Mouse (Mus musculus) intestine, embryonic 16.5 days (tissue): ENCODE measurements around the gene Npnt. TPM values are rescaled to one million over a fixed set of nuclear protein-coding genes. Genes with fewer than 3 reads are reported as not detected.
A peak's percentile ranks its signal among the peaks of the same experiment; 100 is the strongest.

Experiments
- ATAC-seq: fragments of 200-750 bp; cut with Nextera tagmentation; 2 replicates; pipeline ENCODE4 v1.8.0; 2017; ENCODE audit warnings: moderate TSS enrichment, moderate library complexity
- H3K27ac ChIP-seq: fragments of 300-500 bp; sonication (generic); 2 replicates; pipeline ENCODE4 v1.5.1; 2014; ENCODE audit warnings: mild to moderate bottlenecking, low read length
- H3K27me3 ChIP-seq: fragments of 300-500 bp; sonication (generic); replicated peaks from 2 replicates; pipeline ENCODE4 v1.6.1; 2014; ENCODE audit warnings: low read length, control low read depth, mixed read lengths; ENCODE audit not compliant: control insufficient read depth, insufficient read depth
- H3K36me3 ChIP-seq: fragments of 300-500 bp; sonication (generic); 2 replicates; pipeline ENCODE4 v1.6.1; 2014; ENCODE audit warnings: low read length, control low read depth; ENCODE audit not compliant: control insufficient read depth, insufficient read depth
- H3K4me1 ChIP-seq: fragments of 300-500 bp; sonication (generic); 2 replicates; pipeline ENCODE4 v1.6.1; 2014; ENCODE audit warnings: low read length, control low read depth, mixed read lengths; ENCODE audit not compliant: control insufficient read depth, insufficient read depth
- H3K4me2 ChIP-seq: fragments of 300-500 bp; sonication (generic); 2 replicates; pipeline ENCODE4 v1.6.1; 2014; ENCODE audit warnings: low read depth, low read length, control low read depth
- H3K4me3 ChIP-seq: fragments of 300-500 bp; sonication (generic); 2 replicates; pipeline ENCODE4 v1.5.1; 2014; ENCODE audit warnings: mild to moderate bottlenecking, low read length
- H3K9ac ChIP-seq: fragments of 300-500 bp; sonication (generic); 2 replicates; pipeline ENCODE4 v1.6.1; 2014; ENCODE audit warnings: low read depth, low read length
- H3K9me3 ChIP-seq: fragments of 300-500 bp; sonication (generic); 2 replicates; pipeline ENCODE4 v1.6.1; 2016; ENCODE audit warnings: low read length, control low read depth; ENCODE audit not compliant: control insufficient read depth
- WGBS: fragments of 180-500 bp; shearing (Covaris S2); extraction: QIAGEN DNeasy Blood & Tissue Kit; methylation state at CpG from one replicate; pipeline ENCODE4 v1.1.7; 2014; 5-methylcytosine and 5-hydroxymethylcytosine counted together
- polyA plus RNA-seq: library from polyadenylated mRNA; unstranded; fragments of >200 nt; fragmentation: Nextera tagmentation; extraction: Ambion mirVana; gene quantifications from 2 replicates; pipeline ENCODE4 v1.2.1, GENCODE M21; 2015

Gene Npnt
- polyA plus RNA-seq, 1 experiment from 2014 or later, result 28.7 TPM

DNA sequence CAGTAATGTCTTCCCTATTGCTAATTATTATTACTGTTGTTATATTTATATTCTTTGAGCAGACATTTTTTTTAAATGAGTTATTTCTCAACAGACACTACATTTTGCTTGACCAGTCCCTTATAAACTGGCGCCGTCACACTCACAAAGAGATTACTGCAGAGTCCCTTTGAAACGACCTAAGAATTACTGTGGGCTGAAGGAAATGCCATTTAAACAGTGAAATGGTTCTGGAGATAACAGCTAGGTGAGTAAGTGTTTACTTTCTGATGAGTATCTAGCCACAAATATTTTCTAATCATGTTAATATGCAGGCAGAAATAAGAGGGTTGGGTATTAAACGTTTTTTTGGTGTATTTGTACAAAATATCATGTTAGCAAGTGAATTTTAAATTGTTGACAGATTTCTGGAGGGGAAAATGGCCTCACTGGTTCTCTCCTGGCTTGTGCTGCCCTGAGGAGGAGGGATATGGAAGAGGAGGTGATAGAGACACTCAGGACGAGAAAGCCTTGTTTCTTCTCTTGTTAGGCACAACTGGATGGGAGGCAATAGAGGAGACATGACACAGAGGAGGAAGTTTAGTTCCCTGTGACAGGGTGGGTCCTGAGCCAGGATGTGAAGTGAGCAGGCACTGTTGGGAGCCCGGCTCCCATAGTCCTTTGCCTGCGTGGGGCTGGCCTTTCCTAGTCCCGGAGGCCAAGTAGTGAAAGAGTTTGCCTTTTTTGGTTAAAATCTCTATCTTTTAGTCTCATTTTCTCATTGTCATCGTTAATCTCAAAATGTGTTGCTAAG lies 14.8 kb upstream of the Npnt start:
- H3K36me3 ChIP-seq, result no peaks in the 10 kb centered on the region
- no peaks in the 10 kb centered on the region for H3K4me1 ChIP-seq
- H3K9me3 ChIP-seq, result no peaks in the 10 kb centered on the region
- H3K27ac ChIP-seq, result no peak overlapping the region
- no peaks in the 10 kb centered on the region for H3K27me3 ChIP-seq
- ATAC-seq, result peak; percentile 48; the same call in 1 of the 2 replicates
- H3K9ac ChIP-seq, result no peak overlapping the region
- WGBS, result 63% methylated on average over 9 of the region's 9 CpGs
- no peak overlapping the region for H3K4me2 ChIP-seq
- H3K4me3 ChIP-seq, result no peak overlapping the region

DNA sequence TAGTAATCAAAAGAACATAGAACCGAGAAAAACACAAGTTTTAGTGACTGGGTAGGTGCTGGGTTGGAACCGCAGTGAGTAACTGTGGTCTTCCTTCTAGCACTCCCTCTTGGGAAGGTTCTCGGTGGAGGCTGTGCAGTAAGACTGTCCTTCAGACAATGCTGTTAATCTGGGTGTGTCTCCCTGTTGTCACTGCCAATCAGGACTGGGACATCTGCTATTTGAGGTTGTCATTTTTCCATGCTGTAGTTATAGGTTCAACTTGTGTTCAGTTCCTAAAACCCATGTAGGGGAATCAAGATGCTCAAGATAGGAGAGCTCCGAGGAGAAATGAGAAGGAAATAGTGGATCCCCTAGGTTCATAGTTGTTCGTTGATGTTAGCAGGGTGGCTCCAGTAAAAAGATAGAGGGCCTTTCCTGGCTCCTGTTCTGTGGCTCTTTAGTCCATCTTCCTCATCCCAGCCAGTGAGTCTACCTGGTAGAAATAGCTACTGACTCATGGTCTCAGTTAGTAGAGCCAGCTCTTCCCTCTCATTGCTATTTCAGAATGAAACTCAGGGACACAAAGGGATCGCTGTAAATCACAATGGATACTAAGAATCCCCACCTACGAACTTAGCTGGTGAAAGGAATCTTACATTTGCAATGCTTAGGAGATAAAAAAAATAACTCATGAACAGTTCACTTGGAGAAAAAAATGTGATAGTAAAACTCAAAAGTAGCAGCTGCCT lies 12.7 kb upstream of the Npnt start:
- no peaks in the 10 kb centered on the region for H3K9me3 ChIP-seq
- ATAC-seq, result no peak
- H3K9ac ChIP-seq, result no peak overlapping the region
- no peak overlapping the region for H3K4me3 ChIP-seq
- 85% methylated on average over 7 of the region's 7 CpGs for WGBS
- no peaks in the 10 kb centered on the region for H3K4me1 ChIP-seq
- no peaks in the 10 kb centered on the region for H3K27me3 ChIP-seq
- no peak overlapping the region for H3K4me2 ChIP-seq
- H3K36me3 ChIP-seq, result no peaks in the 10 kb centered on the region
- H3K27ac ChIP-seq, result no peak overlapping the region

DNA sequence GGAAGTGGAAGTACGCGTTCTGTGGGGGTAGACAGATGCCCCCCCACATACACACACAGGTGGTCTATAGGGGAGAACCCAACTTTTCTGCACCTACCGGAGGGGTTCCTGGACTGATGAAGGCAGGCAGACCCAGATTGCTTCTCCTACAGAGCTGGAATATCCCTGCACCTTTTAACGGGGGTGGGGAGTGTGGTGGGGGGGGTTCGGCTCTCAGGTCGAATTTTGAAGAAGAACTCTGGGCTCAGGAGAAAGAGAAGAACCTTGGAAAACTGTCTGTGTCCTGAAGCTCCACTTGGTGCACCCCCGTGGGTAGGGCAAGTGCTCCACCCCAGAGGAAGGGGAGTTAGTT lies 414 bp upstream of the Npnt start:
- Histone ChIP-seq H3K4me3 (peak overlapping the region; percentile 75), H3K4me2 (peak overlapping the region; percentile 99), H3K27me3 (0 out of 2 replicates have a peak, but pooled peaks cover 3% of the 10 kb centered on the region), H3K36me3 (no peaks in the 10 kb centered on the region), H3K4me1 (peaks cover 8% of the 10 kb centered on the region), H3K9ac (peak overlapping the region; percentile 73), H3K27ac (no peak overlapping the region), H3K9me3 (no peaks in the 10 kb centered on the region)
- 6% methylated on average over 7 of the region's 7 CpGs for WGBS
- ATAC-seq, result no peak; the same call in 1 of the 2 replicates

DNA sequence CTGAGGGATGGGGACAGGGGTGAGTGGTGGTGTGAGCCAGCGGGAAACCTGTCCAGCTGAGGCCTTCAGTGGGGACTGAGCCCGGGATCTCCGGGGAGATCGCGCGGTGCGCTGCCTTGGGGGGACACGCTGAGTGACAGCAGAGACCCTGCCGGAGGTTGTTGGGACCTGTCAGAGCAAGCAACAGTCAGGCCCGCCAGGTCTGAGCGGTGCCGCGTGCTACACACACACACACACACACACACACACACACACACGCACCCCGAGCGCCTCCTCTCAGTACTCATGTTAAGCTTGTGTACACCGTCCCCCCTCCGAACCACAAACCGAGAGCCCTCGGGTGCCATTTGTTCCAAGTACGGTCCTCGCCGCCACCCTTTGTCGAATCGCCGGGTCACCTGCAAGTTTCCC lies 706 bp downstream of the Npnt start:
- ATAC-seq, result peak; percentile 60
- H3K27me3 ChIP-seq, result 0 out of 2 replicates have a peak, but pooled peaks cover 3% of the 10 kb centered on the region
- H3K9me3 ChIP-seq, result no peaks in the 10 kb centered on the region
- under 1% methylated on average over 25 of the region's 26 CpGs for WGBS
- no peaks in the 10 kb centered on the region for H3K36me3 ChIP-seq
- H3K9ac ChIP-seq, result peak overlapping the region; percentile 73
- H3K4me2 ChIP-seq, result peak overlapping the region; percentile 99
- H3K27ac ChIP-seq, result no peak overlapping the region
- H3K4me3 ChIP-seq, result peak overlapping the region; percentile 75
- H3K4me1 ChIP-seq, result peaks cover 8% of the 10 kb centered on the region

DNA sequence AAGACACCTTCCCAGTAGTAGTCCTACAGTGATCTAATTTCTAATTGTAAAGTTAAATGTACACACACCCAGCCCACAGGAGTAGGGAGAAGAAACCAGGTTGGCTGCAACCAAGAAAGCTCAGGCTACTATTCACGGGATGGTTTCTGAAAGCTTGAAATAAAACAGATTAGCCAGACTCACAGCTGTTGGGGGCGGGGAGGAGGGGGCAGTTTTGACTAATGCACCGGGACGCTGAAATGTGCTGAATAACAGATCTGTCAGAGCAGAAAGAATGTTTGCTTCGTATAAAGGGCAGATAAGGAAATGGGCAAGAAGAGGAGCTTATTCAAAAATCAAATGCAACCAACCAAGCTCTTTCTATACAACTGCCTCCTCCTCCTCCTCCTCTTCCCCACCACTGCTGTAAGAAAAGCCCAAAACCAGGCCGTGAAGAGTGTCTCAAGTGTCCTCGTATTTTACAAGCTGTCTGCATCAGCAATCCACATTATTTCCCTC lies 1.7 kb downstream of the Npnt start:
- WGBS, result 21% methylated on average over 7 of the region's 7 CpGs
- peaks cover 8% of the 10 kb centered on the region for H3K4me1 ChIP-seq
- H3K27me3 ChIP-seq, result 0 out of 2 replicates have a peak, but pooled peaks cover 3% of the 10 kb centered on the region
- H3K27ac ChIP-seq, result no peak overlapping the region
- no peak overlapping the region for H3K4me2 ChIP-seq
- ATAC-seq, result no peak
- H3K9me3 ChIP-seq, result no peaks in the 10 kb centered on the region
- H3K4me3 ChIP-seq, result no peak overlapping the region
- no peaks in the 10 kb centered on the region for H3K36me3 ChIP-seq
- H3K9ac ChIP-seq, result no peak overlapping the region

DNA sequence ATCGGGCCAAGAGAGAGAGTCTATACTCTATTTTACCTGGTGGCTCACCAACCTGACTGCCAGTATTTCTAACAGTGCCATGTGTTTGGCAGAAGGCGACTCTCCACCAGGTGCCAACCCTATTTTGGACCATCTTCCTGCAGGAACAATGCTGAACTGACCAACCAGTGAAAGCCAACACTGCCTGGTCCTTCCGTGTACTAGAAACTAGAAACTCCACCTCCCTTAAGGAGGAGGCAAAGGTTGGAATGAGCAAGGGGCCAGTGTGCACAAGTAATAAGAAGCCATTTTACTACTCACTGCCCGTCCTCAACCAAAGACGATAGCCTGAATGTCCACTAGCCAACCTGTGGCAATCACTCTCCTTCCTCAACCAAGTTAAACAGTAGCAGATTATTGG lies 4.0 kb downstream of the Npnt start:
- WGBS, result 83% methylated on average over 5 of the region's 5 CpGs
- Histone ChIP-seq H3K36me3 (no peaks in the 10 kb centered on the region), H3K4me2 (no peak overlapping the region), H3K4me3 (no peak overlapping the region), H3K27ac (no peak overlapping the region), H3K27me3 (0 out of 2 replicates have a peak, but pooled peaks cover 3% of the 10 kb centered on the region), H3K9me3 (no peaks in the 10 kb centered on the region), H3K4me1 (peaks cover 8% of the 10 kb centered on the region), H3K9ac (no peak overlapping the region)
- ATAC-seq, result no peak

DNA sequence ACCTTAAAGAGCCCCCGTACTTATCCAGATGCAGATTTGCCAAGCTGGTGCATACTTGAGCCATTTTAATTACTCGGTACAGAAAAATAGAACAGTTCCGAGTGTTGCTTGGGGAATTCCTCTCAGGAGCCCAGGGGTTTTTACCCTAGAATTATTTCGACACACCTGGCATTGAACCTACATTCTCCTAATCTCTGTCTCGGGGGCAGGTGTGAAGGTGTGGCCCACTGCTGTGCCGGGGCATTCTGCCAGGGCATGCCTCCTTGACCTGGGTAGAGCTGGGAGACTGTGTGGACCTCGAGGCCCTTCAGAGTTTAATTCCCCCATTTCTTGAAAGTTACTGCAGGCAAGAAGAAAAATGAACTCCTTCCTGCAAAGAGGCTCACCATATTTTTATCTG lies 4.4 kb downstream of the Npnt start:
- no peak overlapping the region for H3K4me3 ChIP-seq
- no peak overlapping the region for H3K27ac ChIP-seq
- WGBS, result 77% methylated on average over 7 of the region's 7 CpGs
- ATAC-seq, result no peak
- peaks cover 8% of the 10 kb centered on the region for H3K4me1 ChIP-seq
- H3K4me2 ChIP-seq, result no peak overlapping the region
- H3K36me3 ChIP-seq, result no peaks in the 10 kb centered on the region
- no peaks in the 10 kb centered on the region for H3K9me3 ChIP-seq
- H3K9ac ChIP-seq, result no peak overlapping the region
- H3K27me3 ChIP-seq, result 0 out of 2 replicates have a peak, but pooled peaks cover 3% of the 10 kb centered on the region

DNA sequence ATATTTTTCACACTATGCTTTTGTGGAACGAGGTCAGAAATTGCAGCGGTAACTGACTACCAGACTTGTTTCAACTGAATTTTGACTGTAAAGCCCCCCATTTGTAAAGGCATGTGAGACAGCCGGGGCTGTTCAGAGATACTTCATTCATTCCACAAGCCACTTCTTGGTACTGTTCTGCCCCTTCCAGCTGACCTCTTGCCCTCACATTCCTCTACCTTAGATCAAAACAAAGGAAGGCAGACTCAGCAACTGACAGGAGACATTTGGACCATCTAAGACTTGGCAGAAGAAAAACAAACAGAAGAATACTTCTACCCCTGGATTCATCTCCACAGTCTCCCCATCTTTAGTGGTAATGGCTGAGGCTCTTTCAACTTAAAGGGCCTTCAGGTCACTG lies 5.5 kb downstream of the Npnt start:
- 67% methylated on average over 3 of the region's 3 CpGs for WGBS
- H3K36me3 ChIP-seq, result no peaks in the 10 kb centered on the region
- no peak overlapping the region for H3K27ac ChIP-seq
- H3K27me3 ChIP-seq, result 0 out of 2 replicates have a peak, but pooled peaks cover 3% of the 10 kb centered on the region
- no peak overlapping the region for H3K4me3 ChIP-seq
- ATAC-seq, result no peak
- no peak overlapping the region for H3K4me2 ChIP-seq
- H3K9me3 ChIP-seq, result no peaks in the 10 kb centered on the region
- H3K9ac ChIP-seq, result no peak overlapping the region
- peaks cover 4% of the 10 kb centered on the region for H3K4me1 ChIP-seq

DNA sequence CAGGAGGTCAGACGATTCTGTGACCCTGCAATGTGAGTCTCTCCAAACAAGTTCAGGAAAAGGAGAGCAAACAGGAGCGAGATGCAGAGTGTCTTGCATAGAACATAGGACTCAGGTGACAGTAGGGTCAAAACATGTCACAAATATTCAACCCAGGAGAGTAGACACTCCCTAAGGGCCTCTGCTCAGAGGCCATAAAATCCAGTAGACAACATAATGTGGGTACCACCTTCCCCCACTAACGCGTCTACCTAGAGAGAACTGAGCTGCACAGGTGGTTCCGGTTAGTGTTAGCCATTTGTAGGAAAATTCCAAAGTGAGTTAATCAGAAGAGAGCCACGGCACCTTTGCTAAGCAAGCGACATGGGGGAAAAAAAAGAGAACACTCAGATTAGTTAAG lies 5.9 kb downstream of the Npnt start:
- peaks cover 3% of the 10 kb centered on the region for H3K4me1 ChIP-seq
- H3K27ac ChIP-seq, result no peak overlapping the region
- no peak overlapping the region for H3K9ac ChIP-seq
- WGBS, result 58% methylated on average over 7 of the region's 7 CpGs
- no peak for ATAC-seq
- H3K4me3 ChIP-seq, result no peak overlapping the region
- no peaks in the 10 kb centered on the region for H3K36me3 ChIP-seq
- 0 out of 2 replicates have a peak, but pooled peaks cover 2% of the 10 kb centered on the region for H3K27me3 ChIP-seq
- H3K9me3 ChIP-seq, result no peaks in the 10 kb centered on the region
- no peak overlapping the region for H3K4me2 ChIP-seq
